Mouse (Mus musculus) CD8-positive naive resting alpha-beta T cell, adult 2 months (primary cell): ENCODE measurements around the gene Ppia.
"Not testable (repeated sequence)": the region's sequence is repeated elsewhere in the genome, so short reads cannot be mapped to it uniquely, and the experiment has no call there.

Experiments
- DNase-seq, 2 experiments: peaks; one replicate each; pipeline ENCODE4 v3.0.0; 2022; ENCODE audit warnings: low read depth in 2 of 2, low spot score in 2 of 2

The Ppia gene

GRCm38 (mm10) chr11:6404699-6405566 is 10.3 kb upstream of the Ppia start:
- DNase-seq: no peak

DNA sequence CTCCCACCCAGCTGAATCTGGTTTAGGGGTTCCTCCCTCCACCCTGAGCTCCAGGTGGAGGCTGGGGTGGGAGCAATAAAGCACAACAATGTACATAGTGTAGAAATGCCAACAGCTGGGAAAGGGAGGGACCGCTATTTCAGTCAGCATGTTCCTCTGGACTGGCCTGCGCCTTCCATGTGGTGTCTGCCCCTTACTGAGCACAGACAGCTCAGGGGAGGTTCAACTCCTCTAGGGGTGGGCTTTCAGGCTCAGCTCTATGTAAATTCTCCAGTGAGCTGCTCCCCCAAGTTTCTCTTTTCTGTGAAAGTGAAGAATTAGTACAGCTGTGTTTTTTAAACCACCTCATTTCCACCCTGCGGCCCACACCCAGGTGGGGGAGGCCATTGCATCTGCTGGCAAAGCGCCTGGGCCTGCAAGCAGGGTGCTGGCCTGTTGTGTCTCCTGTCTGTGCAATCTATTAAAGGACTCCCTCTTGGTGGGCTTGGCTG is 9.6 kb upstream of the Ppia start:
- no peak for DNase-seq

DNA sequence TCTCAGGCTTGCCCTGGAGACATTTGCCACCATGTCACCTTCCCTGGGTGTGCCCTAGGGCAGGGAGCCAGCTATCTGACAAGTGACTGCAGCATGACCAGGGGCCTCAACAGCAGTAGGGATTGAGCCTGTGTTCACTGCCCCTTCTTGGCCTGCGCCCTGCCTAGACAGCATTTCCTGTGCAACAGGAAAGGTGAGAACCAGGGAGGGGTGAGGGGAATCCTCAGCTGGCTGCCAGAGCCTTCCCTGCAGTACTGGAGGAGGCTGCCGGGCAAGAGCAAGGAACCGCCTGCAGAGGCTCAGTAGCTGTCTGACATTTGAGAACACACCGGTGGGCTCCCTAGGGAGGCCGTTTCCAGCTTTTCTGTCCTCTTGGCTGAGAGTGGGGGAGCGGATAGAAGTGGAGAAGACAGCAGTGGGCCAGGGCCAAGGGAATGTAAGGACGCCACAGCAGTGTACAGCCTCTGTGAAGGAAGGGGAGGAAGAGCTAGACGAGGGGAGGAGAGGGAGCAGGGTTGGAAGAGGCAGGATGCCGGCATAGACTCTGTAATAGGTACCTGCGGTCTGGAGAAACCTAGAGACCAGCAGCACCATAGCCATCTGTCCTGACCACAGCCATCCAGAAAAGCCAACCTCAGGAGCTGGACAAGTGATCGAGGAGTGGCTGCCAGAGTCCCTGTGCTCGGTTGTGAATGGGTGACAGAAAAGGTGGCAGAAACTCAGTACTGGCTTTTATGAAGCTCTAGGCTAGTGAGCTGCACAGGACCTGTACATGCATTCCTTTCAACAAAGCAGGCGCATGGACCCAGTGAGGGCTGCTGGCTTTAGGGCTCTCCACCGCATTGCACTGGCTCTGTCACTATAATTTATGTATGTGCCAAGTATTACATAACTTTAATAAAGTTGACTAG is 8.7 kb upstream of the Ppia start:
- no peak for DNase-seq

- no peak for DNase-seq
Measured at GRCm38 (mm10) chr11:6407162-6407621, 8.1 kb upstream of the Ppia start.

- no peak for DNase-seq
Measured at GRCm38 (mm10) chr11:6410050-6410602, 5.1 kb upstream of the Ppia start.

- not testable (repeated sequence) for DNase-seq
Measured at GRCm38 (mm10) chr11:6410755-6411154, 4.5 kb upstream of the Ppia start.

DNA sequence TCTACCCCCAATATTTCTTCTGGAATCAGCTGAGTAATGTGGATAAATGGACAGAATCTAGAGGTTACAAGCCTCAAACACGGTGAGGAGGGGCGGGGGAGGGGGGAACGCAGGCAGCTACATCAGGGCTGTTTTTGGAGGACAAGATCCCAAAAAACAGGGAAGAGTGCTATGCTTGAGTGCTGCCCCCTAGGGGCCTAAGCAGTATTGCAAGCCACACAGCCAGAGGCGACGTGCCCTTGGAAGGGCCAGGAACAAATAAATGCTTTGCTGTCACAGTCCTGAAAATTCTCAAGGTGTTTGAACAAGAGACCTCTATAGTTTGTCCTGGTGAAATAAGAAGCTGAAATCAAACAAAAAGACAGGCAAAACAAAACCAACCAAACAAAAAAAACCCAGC is 3.6 kb upstream of the Ppia start:
- peak; percentile 68 for DNase-seq

DNA sequence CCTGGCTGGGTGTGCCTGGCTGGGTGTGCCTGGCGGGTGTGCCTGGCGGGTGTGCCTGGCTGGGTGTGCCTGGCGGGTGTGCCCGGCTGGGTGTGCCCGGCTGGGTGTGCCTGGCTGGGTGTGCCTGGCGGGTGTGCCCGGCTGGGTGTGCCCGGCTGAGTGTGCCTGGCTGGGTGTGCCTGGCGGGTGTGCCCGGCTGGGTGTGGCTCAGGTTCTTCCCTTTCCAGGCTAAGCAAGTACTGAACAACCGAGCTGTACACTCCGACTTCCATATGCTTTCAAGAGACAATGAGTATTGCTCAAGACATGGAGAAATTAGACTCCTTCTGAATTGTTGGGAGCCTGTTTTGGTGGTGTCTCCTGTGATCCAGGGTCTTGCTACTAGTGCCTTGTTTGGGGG is 2.0 kb upstream of the Ppia start:
- no peak for DNase-seq

GRCm38 (mm10) chr11:6415551-6416404 is 535 bp downstream of the Ppia start:
- DNase-seq: peak; percentile 98 to 99

- DNase-seq: peak; percentile 70 to 77
Measured at GRCm38 (mm10) chr11:6416405-6417034, 1.3 kb downstream of the Ppia start.

GRCm38 (mm10) chr11:6417069-6417468 is 1.8 kb downstream of the Ppia start:
- DNase-seq: no peak

DNA sequence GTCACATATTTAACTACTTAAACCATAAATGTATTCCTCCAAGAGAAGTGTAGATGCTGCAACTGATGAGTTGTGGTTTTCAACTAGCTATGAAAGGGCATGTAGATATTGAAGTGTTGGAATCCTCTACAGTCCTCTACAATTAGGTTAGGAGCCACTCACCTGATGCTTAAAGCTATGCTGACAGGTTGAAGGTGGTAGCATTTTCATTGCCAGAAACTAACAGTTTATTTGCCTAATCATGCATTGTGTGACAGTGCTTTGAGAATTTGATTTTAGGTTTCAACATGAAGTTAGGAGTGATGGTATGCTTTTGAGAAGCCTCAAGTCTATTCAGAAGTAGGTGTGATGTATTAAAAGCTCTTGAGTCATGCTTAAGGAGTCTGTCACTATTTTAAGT is 2.2 kb downstream of the Ppia start:
- no peak for DNase-seq

- no peak for DNase-seq
Measured at GRCm38 (mm10) chr11:6418751-6419150, 3.5 kb downstream of the Ppia start.

GRCm38 (mm10) chr11:6419156-6419555 is 3.9 kb downstream of the Ppia start:
- not testable (repeated sequence) for DNase-seq

DNA sequence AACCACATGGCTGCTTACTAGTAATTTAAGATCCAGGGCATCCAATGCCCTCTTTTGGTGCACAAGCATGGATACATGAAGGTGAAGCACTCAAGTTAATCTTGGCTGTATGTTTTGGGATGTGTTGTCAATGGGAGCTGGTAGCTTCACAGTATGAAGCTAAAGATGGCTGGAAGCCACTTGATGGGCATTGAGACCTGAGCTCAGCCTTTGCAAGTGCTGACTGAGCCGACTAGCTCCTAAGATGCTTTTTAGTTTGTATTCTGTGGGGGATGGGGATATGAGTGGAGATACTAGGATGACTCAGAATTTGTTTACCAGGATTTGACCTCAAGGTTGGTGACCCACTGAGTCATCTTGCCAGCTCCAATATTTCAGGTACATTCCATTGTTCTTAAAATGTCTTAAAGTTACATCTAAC is 5.0 kb downstream of the Ppia start:
- DNase-seq: no peak

GRCm38 (mm10) chr11:6420722-6421350 is 5.6 kb downstream of the Ppia start:
- no peak for DNase-seq

DNA sequence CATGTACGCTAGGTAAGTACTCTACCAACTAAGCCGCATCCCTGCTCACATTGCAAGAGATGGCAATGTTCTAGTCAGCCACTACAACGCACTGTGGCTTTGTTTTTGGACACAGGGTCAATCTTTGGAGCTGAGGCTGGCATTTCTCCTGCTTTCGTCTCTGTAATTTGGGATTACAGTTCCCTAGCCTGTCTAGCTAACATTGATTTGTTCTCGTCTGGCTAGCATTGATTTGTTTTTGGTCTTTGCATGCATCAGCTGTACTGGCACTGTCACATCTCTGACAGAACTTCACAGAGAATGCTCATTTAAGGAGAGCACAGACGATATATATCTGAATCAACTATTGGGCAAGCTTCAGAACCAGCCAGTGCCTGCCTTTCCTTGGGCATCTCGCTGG is 14.9 kb downstream of the Ppia start:
- DNase-seq: no peak

GRCm38 (mm10) chr11:6436442-6436841 is 21.2 kb downstream of the Ppia start:
- DNase-seq: peak; percentile 42 to 59

GRCm38 (mm10) chr11:6437667-6438066 is 22.4 kb downstream of the Ppia start:
- no peak for DNase-seq

DNA sequence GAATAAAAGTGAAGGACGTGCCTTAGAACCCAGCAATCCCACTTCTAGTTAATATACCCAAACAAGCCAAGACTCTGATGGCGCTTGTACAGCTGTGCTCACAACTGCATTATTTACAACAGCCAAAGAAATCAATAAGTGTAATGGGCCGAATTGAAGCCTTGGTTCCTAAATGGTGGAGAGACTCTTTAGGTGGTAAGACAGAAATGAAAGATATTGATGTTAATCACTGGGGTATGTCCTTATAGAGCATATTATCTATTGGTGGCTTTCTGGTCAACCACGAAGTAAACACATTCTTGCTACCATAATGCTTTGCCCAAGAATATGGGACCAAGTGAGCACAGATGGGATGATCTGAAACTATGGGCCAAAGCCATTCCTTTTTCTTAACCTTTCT is 24.9 kb downstream of the Ppia start:
- DNase-seq: no peak
